Mouse (Mus musculus) heart, postnatal 0 days (tissue): ENCODE data around the gene Gm45208.

Experiments
- CTCF ChIP-seq: IDR thresholded peaks from 2 replicates; pipeline ENCODE4 v1.5.1; 2016; ENCODE audit warnings: antibody characterized with exemption, control low read depth, low read depth
- EP300 ChIP-seq: IDR thresholded peaks from 2 replicates; pipeline ENCODE4 v1.6.1; 2016; ENCODE audit warnings: antibody characterized with exemption, low read depth

DNA sequence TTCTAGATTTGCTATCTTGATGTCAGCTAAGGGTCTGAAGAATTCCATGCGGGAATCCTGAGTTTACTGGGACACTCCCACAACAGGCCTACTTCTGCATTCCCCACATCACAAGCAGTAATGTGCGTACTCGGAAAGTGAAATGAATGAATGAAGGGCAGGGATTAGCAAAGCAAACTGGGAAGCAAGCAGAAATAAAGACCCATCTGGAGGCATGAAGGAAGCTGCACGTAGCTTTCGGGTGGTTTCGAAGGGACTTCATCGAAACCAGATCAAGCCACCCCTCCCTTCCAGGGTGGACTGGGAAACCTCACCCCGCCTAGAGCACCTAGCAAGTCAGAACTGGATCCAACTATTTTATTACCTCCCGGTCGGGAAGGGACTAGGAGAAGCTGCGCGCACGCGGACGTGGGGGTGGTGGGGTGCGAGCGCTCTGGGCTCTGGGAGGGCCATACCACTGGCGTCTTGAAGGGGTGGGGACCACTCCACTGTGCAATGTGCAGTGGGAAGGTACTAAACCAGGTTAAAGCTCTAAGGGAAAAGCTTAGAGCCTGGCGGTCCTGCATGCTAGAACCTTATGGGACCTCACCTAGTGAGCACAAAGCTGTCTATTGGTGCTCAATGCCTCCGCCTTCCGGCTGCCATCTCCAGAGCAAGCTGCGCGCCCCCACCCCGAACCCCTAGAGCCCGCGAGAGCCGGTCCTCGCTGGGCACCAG, 47.6 kb upstream of the Gm45208 start:
- TF ChIP-seq CTCF, result no peak
- no peak for TF ChIP-seq EP300
